Mouse (Mus musculus): ENCODE measurements at regions not wholly inside any gene's neighbourhood (a gene's known extent, or its start where the extent isn't known, plus 50 kb on each side); places are given as distances from the start of the nearest gene placed in this dataset.

- TF ChIP-seq FLI1 (IDR thresholded peaks at IDR 0.05; ENCODE audit: low read length) (no peak), GATA1 (IDR thresholded peaks at IDR 0.05; ENCODE audit: borderline replicate concordance, low read length) (no peak)
These were observed 492.8 kb upstream of the Cited2 start for GRCm38 (mm10) chr10:17230040-17230818.

All from megakaryocyte, embryonic 14.5 days (primary cell).